Mouse (Mus musculus) adrenal gland, postnatal 4 days (tissue): ENCODE data around the gene Vwa5b2. TPM values are rescaled to one million over a fixed set of nuclear protein-coding genes. Genes with fewer than 3 reads are reported as not detected.
A peak's percentile ranks its signal among the peaks of the same experiment; 100 is the strongest.

Experiments
- DNase-seq, 2 experiments: peaks; one replicate each; pipeline ENCODE4 v3.0.0; 2021 to 2022; ENCODE audit warnings: low spot score in 2 of 2, mixed read lengths in 2 of 2
- total RNA-seq, 2 experiments: library from RNA; stranded (reverse); gene quantifications; 2 replicates each; pipeline ENCODE4 v1.2.3; 2021

Vwa5b2 gene
- total RNA-seq, 2 experiments from 2014 or later = 10.0 to 12.5 TPM

DNA sequence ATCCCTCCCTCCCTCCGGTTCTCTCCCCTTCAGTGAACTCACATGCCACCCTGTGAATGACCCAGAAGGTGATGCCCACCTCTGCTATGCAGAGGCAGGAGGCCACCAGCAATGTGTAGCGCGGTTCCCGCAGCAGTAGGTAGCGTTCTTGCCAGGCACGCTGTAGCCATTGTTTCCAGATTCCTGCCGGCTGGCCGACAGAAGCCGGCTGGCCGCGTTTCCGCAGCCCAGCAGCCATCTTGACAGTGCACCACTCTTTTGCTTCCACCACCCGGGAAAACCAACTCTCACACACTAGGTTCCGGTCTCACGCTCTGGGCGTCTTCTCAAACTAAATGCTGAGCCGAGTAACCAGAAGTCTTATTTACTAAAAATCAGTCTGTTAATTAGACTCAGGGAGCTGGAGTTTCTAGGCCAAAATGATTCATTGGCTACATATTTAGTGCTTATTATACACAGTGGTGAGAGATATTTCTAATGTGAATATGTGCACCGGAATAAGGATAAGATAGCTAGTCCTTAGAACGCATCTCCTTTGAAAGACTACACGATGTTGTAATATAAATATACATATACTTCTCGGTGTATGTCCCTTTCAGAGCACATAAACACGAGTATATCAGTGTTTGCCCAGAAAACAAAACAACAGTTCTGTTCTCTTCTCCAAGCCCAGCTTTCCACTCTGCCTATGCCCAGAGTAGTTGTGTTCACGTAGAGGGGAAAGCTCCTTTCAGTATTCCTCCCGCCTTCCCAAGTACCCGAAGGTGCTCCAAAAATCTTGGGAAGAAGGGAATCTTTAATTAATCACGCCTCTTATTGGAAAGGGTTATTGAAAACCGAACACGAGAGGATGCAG lies 21.5 kb downstream of the Vwa5b2 start:
- peak; percentile 31 to 50 for DNase-seq

DNA sequence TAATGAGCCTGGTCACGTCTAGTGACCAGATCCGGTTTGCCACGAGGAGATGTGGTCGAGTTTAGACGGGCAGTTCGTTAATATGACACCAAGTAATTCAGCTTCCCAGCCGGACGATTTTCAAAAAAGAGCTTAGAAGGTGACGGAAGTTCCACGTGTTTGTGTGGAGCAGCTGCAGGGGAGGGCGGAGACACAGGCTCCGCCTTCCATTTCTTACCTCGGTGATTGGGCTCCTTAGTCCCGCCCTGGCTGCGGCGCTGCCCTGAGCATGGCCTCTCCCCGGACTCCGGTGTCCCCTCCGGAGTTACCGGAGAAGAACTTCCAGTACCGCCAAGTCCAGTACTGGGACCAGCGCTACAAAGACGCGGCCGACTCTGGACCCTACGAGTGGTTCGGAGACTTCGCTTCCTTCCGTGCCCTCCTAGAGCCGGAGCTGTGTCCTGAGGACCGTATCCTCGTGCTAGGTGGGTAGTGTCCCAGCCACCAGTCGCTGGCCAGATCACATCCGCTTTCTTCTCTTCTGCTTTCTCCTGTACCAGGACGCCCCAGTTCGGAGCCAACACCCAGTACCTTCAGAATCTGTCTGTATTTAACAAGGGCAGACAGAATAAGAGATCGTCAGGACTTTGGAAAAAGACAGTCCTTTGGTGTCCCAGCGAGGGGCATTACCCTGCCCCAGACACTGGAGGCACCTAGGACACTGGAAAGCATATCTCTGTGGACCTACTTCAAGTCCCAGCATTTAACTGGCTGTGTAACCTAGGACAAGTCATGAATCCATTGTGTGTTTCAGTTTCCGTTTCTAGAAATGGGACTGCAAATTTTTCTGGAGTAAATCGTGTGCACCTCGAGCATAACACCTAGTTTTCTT lies 22.3 kb downstream of the Vwa5b2 start, which contains the start of the genes Eef1akmt4, Gm49333 and Alg3:
Gene Eef1akmt4, plus strand, starts transcription at position 237 of the 871 bp plus-strand sequence.
Gene Gm49333, plus strand, starts transcription at position 254 of the 871 bp plus-strand sequence.
Gene Alg3, minus strand, starts transcription at position 379 of the 871 bp plus-strand sequence.
- peak; percentile 58 to 72 for DNase-seq

GRCm38 (mm10) chr16:20619541-20620398 lies 30.5 kb downstream of the Vwa5b2 start:
- DNase-seq = no peak

GRCm38 (mm10) chr16:20620399-20620735 lies 31.1 kb downstream of the Vwa5b2 start:
- no peak for DNase-seq

GRCm38 (mm10) chr16:20620751-20621190 lies 31.5 kb downstream of the Vwa5b2 start:
- DNase-seq = no peak

DNA sequence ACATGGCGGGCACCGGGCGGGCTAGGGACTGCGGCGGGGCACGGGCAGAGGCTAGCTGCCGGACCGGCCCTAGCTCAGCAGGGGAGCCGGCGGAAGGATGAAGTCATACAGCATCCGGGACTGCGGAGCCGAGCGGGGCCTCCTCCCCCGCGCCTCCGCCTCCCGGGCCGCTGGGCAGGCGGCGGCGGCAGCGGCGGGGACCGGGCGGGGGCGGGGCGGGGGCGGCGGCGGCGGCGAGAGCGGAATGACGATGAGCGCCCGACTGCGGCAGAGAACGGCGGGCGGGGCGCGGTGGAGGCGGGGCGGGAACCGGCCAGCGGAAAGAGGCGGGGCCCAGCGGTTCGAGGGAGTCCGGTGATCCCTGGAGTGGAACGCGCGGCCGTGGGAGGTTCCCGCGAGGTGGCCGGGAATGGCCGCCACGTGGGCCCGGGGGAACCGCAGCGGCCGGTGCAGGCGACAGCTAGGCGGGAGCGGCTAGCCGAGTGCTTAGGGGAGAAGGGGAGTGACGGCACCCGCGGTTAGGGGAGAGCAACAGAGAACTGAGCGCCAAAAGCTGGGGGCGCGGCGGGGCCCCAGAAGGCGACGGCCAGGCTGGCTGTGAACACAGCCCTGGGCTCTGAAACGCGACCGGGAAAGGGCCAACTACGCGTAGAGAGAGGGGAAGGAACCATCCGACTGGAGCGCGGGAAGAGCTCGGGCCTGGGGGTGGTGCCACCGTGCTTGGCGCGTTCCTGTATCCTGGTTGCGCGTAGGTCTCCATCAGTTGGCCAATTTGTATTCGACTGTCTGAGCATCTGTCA lies 32.1 kb downstream of the Vwa5b2 start, which contains the start of gene Camk2n2:
Gene Camk2n2, minus strand, starts transcription at position 97 of the 800 bp plus-strand sequence.
- DNase-seq = peak in 1 of 2 experiments; percentile 31

GRCm38 (mm10) chr16:20621991-20622685 lies 32.9 kb downstream of the Vwa5b2 start:
- peak in 1 of 2 experiments; percentile 59 for DNase-seq

DNA sequence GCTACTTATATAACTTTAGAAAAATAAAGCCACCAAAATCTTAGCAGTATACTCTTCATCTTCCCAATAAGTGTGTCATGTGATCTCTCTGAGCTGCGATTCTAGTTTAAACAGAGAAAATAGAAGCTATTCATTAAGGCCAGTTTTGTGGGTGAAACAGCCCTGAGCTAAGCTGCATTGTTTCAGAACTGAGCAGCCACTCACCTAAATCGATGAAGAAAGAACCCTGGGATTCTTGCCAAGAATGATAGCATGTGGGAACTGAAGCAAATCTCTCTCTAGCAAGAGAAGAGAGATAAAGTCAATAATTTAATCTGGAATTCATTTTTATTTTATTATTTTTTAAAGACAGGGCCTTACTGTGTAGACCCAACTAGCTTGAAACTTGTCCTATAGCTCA lies 33.9 kb downstream of the Vwa5b2 start:
- no peak for DNase-seq

- no peak for DNase-seq
Measured at GRCm38 (mm10) chr16:20628871-20629391, 39.7 kb downstream of the Vwa5b2 start.

- no peak for DNase-seq
Measured at GRCm38 (mm10) chr16:20629731-20630634, 40.7 kb downstream of the Vwa5b2 start, which contains the start of gene Ece2. Gene Ece2 (plus strand): TSS chr16:20629828.

DNA sequence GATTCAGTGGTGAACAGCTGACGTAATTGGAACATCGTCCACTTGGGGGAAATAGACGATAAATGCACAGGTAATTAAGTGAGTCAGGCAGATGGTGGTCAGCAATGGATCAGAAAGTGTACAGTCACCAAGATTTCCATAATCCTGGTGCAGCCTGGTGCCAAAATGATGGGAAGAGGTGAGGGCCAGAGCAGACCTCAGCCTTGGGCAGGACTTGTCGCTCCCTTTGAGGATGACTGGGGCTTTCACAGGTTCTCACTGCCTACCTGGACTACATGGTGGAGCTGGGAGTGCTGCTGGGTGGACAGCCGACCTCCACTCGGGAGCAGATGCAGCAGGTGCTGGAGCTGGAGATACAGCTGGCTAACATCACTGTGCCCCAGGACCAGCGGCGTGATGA lies 48.1 kb downstream of the Vwa5b2 start:
- no peak for DNase-seq

DNA sequence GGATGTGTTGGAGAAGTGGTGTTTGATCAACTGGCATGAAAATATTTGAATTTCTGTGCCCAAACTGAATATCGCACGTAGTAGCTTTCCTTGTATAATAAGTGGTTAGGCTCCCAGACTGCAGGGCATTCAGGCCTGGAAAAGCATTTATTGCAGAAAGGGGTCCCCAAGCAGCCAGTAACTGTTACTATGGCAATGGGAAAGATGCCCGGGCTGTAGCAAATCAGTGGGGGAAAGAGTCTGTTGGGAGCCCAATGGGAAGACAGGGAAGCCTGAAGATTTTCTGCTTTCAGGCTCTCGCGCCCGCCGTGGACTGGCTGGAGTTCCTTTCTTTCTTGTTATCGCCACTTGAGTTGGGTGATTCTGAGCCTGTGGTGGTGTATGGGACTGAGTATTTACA lies 49.1 kb downstream of the Vwa5b2 start:
- no peak for DNase-seq

DNA sequence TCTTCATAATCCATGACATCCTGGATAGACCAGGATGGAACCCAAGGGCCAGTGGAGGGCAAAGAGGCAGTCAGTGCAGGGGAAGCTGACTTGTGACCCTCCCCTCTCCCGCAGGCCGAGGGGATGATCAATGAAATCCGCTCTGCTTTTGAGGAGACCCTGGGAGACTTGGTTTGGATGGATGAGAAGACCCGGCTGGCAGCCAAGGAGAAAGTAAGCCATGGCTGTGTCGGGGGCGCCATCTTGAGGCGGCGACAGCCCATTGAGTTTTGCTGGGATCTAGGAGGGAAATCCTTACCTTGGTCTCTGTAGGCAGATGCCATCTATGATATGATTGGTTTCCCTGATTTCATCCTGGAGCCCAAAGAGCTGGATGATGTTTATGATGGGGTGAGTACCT lies 52.9 kb downstream of the Vwa5b2 start:
- peak; percentile 22 to 50 for DNase-seq

- no peak for DNase-seq
Measured at GRCm38 (mm10) chr16:20643911-20644310, 54.6 kb downstream of the Vwa5b2 start.

GRCm38 (mm10) chr16:20651076-20651946 lies 62.0 kb downstream of the Vwa5b2 start, which contains the start of gene Psmd2:
Gene Psmd2 (plus strand): TSS chr16:20651652.
- DNase-seq = peak; percentile 93 to 96

- no peak for DNase-seq
Measured at GRCm38 (mm10) chr16:20651947-20652310, 62.7 kb downstream of the Vwa5b2 start.

DNA sequence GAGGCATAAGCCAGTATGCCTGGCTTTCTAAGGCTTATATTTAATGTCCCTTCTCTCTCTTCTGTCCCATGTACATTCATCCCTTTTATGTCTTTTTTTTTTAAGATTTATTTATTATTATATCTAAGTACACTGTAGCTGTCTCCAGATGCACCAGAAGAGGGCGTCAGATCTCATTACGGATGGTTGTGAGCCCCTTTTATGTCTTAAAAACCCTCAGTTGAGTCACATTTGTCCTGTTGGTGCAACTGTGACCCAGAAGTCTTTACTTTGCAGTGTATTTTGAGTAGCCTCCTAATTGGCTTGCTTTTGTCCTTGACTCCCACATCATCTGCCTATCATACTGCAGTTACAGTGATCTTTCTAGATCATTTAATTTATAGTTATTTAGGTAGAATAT lies 64.0 kb downstream of the Vwa5b2 start:
- no peak for DNase-seq
